Mouse (Mus musculus): ENCODE results near the gene Lrrn3. TPM values are rescaled to one million over a fixed set of nuclear protein-coding genes. Genes with fewer than 3 reads are reported as not detected.

The Lrrn3 gene
- total RNA-seq, 2 experiments from 2014 or later: 21.6 to 23.7 TPM

DNA sequence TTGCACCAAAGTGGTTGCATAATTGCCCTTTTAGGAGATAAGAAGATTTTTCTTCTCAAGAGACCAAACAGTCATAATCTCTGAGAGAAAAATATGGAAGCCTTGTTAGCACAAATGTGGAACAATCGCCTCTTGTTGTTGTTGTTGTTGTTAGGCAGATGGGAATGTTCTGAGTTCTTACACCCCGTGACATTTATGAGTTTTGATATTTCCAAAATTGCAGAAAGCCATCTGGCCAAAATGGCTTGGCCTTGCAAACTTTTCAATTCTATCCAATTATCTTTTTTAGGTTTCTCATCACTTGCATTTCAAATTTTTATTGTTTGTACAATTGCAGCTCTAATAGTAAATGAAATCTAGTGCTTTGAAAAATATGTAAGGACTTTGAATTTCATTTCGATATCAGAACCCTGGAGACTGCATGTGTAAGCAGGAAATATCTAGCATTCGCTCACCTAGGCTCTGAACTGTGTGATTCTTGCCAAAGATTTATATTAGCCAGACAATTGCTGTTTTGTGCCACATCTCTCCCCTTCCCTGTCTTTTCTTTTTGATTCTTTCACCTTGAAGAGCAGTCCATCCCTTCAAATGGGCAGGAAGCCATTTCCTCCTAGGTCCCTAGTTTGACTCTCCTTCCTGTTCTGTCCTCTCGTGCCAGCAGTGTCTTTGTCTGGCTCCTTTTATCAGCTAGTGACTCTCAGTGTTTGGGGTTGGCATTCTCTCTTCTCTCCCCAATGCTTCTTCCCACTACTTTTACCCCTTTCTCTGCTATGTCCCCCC, 49.8 kb downstream of the Lrrn3 start:
- DNase-seq: no peak

DNA sequence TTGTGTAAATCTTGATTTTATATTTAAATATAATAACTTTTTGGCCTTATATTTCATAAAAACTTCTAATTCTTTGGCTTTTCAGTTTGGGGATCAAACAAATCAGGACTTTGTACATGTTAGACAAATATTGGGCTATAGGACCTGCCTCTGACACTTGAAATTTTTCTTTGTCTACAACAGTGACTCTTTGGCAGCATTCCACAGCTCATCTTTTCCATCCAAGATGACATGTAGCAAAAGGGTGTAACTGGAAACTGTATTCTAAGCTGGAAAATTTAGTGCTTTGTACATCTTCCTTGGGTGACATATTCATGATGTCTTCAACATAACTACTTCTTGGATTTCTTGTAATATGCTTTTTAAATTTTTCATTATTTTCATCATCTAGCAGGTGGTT, 57.4 kb downstream of the Lrrn3 start:
- DNase-seq: no peak

DNA sequence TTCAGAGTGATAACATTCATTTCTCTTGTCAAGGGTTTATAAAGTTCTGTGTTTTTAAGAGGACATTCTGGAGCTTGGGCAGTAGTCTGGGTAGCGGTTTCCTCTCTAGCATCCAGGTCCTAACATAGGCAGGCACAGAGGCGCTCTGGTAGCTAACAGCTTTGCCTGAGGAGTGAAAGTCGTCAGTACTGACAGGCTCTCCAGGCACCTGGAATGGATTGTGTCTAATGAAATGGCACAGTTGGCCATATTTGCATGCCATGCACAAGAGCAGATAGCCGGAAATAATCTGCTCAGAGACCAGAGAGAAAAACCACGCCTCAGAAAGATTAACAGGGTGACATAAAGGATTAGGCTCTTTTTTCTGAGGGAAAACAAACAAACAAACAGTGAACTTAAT, 58.8 kb downstream of the Lrrn3 start:
- DNase-seq: no peak

DNA sequence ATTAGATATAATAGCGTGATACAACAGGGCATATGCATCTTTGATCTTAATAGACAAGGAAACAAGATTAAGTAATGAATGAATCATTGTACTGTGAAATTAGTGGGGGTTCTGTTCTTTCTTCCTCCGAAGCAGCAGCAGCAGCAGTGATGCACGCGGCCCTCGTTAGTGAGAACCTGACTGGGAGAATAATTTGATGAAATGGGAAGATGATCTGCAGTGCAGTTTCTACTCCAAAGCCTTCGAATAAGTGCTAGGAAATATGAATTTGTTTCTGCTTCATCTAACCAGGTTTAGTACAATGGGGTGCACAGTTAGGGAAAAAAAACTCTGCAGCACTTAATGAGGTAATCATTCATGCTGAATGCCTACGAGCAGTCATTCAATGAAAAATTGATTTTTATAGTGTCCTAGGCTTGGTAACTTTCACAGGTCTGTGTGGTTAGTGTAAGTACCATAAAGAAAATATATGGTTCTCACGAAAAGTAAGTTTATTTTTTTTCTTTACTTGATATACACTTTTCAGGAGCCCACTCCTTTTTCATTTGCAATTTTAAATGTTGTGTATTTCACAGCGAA, 61.0 kb downstream of the Lrrn3 start:
- no peak for DNase-seq

DNA sequence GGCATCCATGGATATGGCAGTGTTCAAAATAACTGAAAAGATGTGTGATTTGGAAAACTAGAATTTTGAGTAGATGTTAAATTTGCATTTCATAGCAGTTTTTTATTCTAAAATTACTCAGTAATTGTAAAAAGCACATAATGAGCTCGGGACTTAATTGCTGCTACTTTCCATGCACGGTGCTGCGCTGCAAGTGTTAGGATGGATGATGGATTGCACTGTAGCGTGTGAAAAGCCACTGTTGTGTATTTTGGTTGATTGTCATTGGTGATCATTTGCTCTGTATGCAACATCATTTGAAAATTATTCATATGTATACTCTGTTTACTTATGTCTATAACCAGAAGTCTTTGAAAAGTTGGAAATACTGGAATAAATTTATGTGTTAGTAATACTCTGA, 68.3 kb downstream of the Lrrn3 start:
- DNase-seq: no peak

DNA sequence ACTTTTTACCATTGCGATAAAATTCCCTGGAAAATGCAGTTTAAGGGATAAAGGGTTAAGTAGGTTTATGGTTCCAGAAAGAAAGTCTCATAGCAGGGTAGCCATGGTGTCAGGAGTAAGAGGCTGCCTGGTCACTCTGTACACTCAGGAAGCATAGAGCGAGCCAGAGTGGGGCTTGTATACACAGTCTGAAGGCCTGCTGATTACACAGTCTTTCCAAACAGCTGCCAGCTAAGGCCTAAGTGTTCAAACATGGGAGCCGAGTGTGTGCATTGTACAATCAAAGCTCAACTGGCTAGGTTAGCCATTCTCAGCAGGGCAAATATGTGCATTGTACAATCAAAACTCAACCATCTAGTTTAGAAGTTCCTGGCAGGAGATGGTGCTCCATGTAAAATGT, 69.1 kb downstream of the Lrrn3 start:
- DNase-seq: no peak

DNA sequence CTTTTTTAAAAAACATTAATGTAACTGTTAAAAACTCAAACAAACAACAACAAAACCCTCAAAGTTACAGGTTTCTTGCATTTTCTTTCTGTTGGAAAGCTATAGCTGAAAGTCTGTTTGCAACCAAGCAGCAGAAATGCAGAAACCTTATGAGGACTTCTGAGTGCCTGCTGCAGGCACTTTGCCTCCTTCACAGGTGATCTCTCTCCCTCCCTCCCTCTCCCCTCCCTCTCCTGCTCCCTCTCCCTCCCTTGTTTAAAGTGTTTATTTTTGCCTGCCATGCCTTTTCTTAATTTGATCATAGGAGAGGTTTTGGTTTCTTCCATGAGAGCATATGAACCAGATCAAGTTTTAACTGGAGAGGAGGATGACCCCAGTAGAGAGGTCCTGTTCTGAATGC, 69.6 kb downstream of the Lrrn3 start:
- no peak for DNase-seq

DNA sequence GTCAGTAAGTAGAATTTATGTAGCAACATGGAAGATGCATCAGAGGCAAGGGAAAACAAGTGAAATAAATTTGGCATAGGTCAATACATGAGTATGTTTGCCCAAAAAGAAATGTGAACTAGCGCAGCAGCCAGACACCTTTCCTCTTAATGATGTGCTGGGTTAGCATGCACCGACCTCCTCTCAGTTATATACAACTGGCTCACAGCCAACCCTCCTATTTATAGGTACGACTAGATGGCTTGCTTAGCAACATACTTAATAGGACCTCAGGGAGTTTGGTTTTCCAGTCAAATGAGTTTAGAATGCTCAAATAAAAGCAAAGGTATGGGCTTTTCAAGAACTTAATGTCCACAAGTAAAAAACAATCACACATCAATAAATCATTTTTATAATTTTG, 76.8 kb downstream of the Lrrn3 start:
- DNase-seq: peak; percentile 2

DNA sequence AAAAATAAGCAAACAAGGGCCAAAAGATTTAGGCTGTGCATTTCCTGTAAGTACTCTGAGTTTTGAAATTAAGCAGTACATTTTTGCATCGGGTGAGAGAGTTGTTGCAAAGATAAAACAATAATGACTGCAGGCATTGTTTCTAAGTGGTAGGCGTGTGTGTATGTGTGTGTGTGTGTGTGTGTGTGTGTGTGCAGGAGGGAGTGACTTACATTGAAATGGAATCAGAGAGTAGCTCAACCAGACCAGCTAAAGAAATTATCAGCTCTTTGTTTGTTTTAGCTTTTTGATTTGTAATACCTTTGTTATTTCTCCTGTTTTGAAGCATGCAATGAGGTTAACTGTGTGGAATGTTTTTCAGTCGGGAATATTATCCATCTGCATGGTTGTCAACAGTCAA, 84.3 kb downstream of the Lrrn3 start:
- no peak for DNase-seq
